Mouse (Mus musculus): ENCODE measurements around the gene Arl3.
A peak's percentile ranks its signal among the peaks of the same experiment; 100 is the strongest.

Arl3 gene

GRCm38 (mm10) chr19:46499836-46500580, 73.0 kb downstream of the Arl3 start:
- DNase-seq = peak; percentile 91

GRCm38 (mm10) chr19:46499539-46499835, 73.5 kb downstream of the Arl3 start:
- no peak for DNase-seq

GRCm38 (mm10) chr19:46497230-46497629, 75.8 kb downstream of the Arl3 start:
- DNase-seq = no peak

GRCm38 (mm10) chr19:46495136-46495535, 77.9 kb downstream of the Arl3 start:
- DNase-seq = no peak

- DNase-seq = no peak
Measured at GRCm38 (mm10) chr19:46490634-46491033, 82.4 kb downstream of the Arl3 start.

- DNase-seq = no peak
Measured at GRCm38 (mm10) chr19:46489448-46489847, 83.5 kb downstream of the Arl3 start.

- DNase-seq = no peak
Measured at GRCm38 (mm10) chr19:46486709-46487108, 86.3 kb downstream of the Arl3 start.

- DNase-seq = no peak
Measured at GRCm38 (mm10) chr19:46485847-46486246, 87.2 kb downstream of the Arl3 start.

- DNase-seq = no peak
Measured at GRCm38 (mm10) chr19:46484518-46484917, 88.5 kb downstream of the Arl3 start.

GRCm38 (mm10) chr19:46483701-46484328, 89.2 kb downstream of the Arl3 start:
- DNase-seq = peak; percentile 42

- no peak for DNase-seq
Measured at GRCm38 (mm10) chr19:46482896-46483516, 90.0 kb downstream of the Arl3 start.

- DNase-seq = no peak
Measured at GRCm38 (mm10) chr19:46481756-46482155, 91.2 kb downstream of the Arl3 start.

GRCm38 (mm10) chr19:46481352-46481751, 91.6 kb downstream of the Arl3 start:
- no peak for DNase-seq

All from right cerebral cortex, postnatal 25 days (tissue).